Mouse (Mus musculus) kidney, embryonic 16.5 days (tissue): Measurements from ENCODE around the gene Ctsm. TPM values are rescaled to one million over a fixed set of nuclear protein-coding genes. Genes with fewer than 3 reads are reported as not detected.
"Not testable (repeated sequence)": the region's sequence is repeated elsewhere in the genome, so short reads cannot be mapped to it uniquely, and the experiment has no call there.

Source experiments
- ATAC-seq: fragments of 200-750 bp; cut with Nextera tagmentation; 2 replicates; pipeline ENCODE4 v1.8.0; 2017; ENCODE audit warnings: moderate TSS enrichment; ENCODE audit not compliant: low FRiP score, low TSS enrichment
- H3K27ac ChIP-seq: fragments of 300-500 bp; sonication (generic); 2 replicates; pipeline ENCODE4 v1.5.1; 2014; ENCODE audit warnings: low read length
- H3K27me3 ChIP-seq: fragments of 300-500 bp; sonication (generic); 2 replicates; pipeline ENCODE4 v1.6.1; 2014; ENCODE audit warnings: low read length, control low read depth, mixed read lengths; ENCODE audit not compliant: insufficient read depth
- H3K36me3 ChIP-seq: fragments of 300-500 bp; sonication (generic); 2 replicates; pipeline ENCODE4 v1.6.1; 2014; ENCODE audit warnings: low read length, control low read depth, mixed read lengths; ENCODE audit not compliant: insufficient read depth
- H3K4me1 ChIP-seq: fragments of 300-500 bp; sonication (generic); 2 replicates; pipeline ENCODE4 v1.6.1; 2014; ENCODE audit warnings: low read length, control low read depth, mixed read lengths; ENCODE audit not compliant: insufficient read depth
- H3K4me2 ChIP-seq: fragments of 300-500 bp; sonication (generic); replicated peaks from 2 replicates; pipeline ENCODE4 v1.6.1; 2014; ENCODE audit warnings: low read depth, low read length
- H3K4me3 ChIP-seq: fragments of 300-500 bp; sonication (generic); 2 replicates; pipeline ENCODE4 v1.5.1; 2014; ENCODE audit warnings: mild to moderate bottlenecking, low read length
- H3K9ac ChIP-seq: fragments of 300-500 bp; sonication (generic); replicated peaks from 2 replicates; pipeline ENCODE4 v1.6.1; 2014; ENCODE audit warnings: low read length
- H3K9me3 ChIP-seq: fragments of 300-500 bp; sonication (generic); 2 replicates; pipeline ENCODE4 v1.6.1; 2016; ENCODE audit warnings: low read length, control low read depth
- WGBS: fragments of 180-500 bp; shearing (Covaris S2); extraction: QIAGEN DNeasy Blood & Tissue Kit; methylation state at CpG from one replicate; pipeline ENCODE4 v1.1.7; 2014; 5-methylcytosine and 5-hydroxymethylcytosine counted together
- polyA plus RNA-seq: library from polyadenylated mRNA; unstranded; fragments of >200 nt; fragmentation: Nextera tagmentation; extraction: Ambion mirVana; gene quantifications from 2 replicates; pipeline ENCODE4 v1.2.1, GENCODE M21; 2015

Ctsm gene
- polyA plus RNA-seq, result not detected in 2 replicates

DNA sequence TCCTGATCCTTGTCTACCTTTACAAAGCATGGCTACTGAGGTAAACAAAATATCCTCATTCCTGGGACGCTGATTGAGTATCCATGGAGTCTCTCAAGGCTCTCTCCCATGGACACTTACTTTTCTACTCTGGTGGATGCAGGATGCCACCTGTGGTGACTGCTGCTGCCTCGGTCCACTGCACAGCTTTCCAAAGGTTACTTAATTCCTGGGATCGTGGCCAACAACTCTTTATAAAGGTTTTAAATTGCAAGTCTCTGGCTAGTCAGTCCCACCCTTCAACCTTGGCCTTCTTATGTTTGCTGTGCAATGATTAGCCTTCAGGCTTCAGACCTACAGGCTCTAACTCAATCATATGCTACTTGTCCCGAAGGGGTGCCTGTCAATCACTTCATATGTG lies at the start of gene Ctsm:
Gene Ctsm (minus strand): TSS at position 209 of the 400 bp plus-strand sequence.
- no peak for ATAC-seq
- Histone ChIP-seq H3K27me3 (no peaks in the 10 kb centered on the region), H3K4me2 (no peak within 1 kb of the TSS), H3K9me3 (peaks cover 25% of the 10 kb centered on the region), H3K27ac (no peak within 1 kb of the TSS), H3K4me3 (no peak within 1 kb of the TSS), H3K9ac (no peak within 1 kb of the TSS), H3K36me3 (no peaks in the 10 kb centered on the region), H3K4me1 (no peaks in the 10 kb centered on the region)
- 64% methylated on average over 4 of the region's 4 CpGs for WGBS

DNA sequence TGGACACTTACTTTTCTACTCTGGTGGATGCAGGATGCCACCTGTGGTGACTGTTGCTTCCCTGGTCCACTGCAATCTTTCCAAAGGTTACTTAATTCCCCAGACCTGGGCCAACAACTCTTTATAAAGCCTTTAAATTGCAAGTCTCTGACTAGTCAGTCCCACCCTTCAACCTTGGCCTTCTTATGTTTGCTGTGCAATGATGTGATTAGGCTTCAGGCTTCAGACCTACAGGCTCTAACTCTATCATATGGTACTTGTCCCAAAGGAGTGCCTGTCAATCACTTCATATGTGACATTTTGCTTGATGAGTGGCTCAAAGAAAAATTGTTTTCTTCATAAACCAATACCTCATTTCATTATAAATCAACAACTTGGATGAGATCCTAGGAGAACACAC lies 28.4 kb upstream of the Ctsm start, which contains the start of gene Cts3:
Gene Cts3 (minus strand): TSS at position 101 of the 400 bp plus-strand sequence.
- no peak for ATAC-seq
- Histone ChIP-seq H3K4me2 (no peak within 1 kb of the TSS), H3K27me3 (no peaks in the 10 kb centered on the region), H3K36me3 (no peaks in the 10 kb centered on the region), H3K4me1 (no peaks in the 10 kb centered on the region), H3K9ac (no peak within 1 kb of the TSS), H3K4me3 (no peak within 1 kb of the TSS), H3K27ac (no peak within 1 kb of the TSS), H3K9me3 (peaks cover 5% of the 10 kb centered on the region; the same call in 1 of the 2 replicates)

DNA sequence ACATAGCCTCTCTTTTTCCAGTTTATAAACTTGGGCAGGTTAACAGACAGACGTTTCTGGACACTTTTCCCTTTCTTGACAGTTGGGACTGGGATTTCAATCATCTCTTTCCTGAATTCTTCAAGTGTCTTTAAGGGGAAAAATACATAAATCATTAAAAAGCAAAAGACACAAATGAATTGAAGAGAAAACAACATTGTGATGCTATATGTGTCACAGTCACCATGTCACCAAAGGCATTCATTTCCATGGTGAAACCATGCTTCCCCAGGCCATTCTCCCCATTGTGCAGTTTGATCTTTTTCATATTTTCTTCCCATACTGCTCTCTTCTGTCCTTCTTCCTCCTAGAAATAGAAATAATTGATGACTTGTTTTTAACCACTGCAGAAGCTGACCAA lies 26.4 kb upstream of the Ctsm start, which contains the start of gene Gm49352:
Gene Gm49352 (minus strand): TSS at position 101 of the 400 bp plus-strand sequence.
- ATAC-seq, H3K27ac ChIP-seq, H3K9ac ChIP-seq, H3K4me1 ChIP-seq, H3K4me3 ChIP-seq, H3K9me3 ChIP-seq, H3K4me2 ChIP-seq, H3K27me3 ChIP-seq, H3K36me3 ChIP-seq: not testable (repeated sequence)
- 44% methylated on average over 1 of the region's 1 CpGs for WGBS

Other genes starting within 250 kb of the Ctsm start
- not detected in 2 replicates for gene Cts7, start 183.6 kb downstream of the Ctsm start, polyA plus RNA-seq
- not detected in 2 replicates for gene Gm49352, start 26.3 kb upstream of the Ctsm start, polyA plus RNA-seq
- not detected in 2 replicates for gene Cts3, start 28.3 kb upstream of the Ctsm start, polyA plus RNA-seq